Mouse (Mus musculus): Measurements from ENCODE around the gene Cacng1.

Cacng1 gene

DNA sequence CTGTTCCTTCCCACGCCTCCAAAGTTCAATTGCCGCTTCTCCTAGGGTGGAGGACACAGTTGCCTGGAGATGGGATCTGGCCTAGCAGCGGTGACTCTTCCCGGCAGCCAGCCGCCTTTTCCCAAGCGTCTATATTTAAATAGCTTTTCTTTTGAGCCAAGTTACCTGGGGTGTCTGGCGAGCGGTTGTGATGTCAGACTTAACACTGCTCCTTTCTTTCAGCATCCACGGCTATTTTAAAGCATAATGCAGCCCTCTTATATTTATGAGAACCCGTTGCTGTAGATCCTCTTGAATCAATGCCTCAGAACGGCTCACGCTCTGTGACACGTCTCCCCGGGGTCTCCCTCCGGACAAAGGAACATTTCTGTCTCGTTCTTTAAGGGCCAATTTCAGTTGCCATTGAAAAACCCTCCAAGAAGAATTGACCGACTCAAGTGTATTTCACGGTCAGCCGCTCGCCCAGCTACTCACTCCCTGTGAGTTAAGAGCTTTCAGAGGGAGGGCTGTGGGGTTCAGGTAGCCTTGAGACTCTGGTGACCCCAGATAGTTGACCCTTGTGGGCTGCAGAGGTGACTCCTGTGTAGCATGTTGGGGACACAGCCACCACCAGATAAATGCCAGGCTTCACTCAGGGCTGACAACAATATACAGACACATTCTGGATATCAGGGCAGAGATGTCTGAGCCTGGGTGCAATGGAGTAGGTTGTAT, 8.3 kb downstream of the Cacng1 start:
- DNase-seq (ENCODE audit: low spot score in 2 of 2): no peak

DNA sequence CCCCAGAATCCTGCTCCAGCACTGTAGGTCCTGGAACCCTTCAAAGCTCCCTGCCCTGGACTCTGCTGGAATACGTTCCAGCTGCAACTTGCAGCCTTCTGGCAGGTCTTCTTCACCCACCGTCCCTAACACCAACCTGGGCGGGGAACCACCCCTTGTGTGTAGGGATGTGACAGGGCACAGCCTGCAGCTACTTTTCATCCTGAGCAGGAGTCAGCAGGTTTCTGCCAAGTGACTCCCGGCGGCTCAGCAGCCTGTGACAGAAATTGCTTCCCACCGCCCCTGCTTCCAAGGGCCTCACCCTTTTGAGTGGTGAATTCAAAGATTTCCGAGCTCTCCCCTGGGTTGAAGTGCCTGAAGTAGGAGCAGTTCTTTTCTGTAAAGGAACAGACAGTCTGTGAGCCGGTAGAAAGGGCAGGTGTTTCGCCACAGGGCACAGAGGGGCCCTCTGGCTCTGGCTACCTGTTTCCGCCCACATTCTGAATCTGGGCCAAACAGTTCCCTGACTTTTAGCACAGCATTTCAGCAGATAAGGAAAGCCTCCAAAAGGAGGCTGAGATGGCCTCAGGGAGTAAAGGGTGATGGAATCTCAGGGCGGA, 10.7 kb downstream of the Cacng1 start:
- no peak for DNase-seq (ENCODE audit: low spot score in 2 of 2)

DNA sequence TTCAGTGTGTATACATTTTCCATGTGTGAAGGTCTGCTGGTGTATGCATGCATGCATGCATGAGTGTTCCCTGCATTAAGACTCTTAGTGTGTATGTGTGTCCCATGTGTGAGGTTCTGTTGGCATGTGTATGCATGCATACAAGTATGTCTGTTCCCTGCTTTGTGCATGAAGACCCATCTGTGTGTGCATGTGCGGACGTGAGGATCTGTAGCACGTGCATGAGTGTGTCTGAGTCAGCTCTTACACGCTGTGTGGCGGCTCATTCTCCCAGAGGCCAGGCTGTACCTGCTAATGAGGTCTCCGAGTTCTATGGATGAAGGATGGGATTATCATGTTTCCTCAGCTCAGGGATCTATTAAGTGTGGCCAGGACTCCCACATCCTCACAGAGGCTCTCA, 11.3 kb downstream of the Cacng1 start:
- no peak for DNase-seq (ENCODE audit: low spot score in 2 of 2)

DNA sequence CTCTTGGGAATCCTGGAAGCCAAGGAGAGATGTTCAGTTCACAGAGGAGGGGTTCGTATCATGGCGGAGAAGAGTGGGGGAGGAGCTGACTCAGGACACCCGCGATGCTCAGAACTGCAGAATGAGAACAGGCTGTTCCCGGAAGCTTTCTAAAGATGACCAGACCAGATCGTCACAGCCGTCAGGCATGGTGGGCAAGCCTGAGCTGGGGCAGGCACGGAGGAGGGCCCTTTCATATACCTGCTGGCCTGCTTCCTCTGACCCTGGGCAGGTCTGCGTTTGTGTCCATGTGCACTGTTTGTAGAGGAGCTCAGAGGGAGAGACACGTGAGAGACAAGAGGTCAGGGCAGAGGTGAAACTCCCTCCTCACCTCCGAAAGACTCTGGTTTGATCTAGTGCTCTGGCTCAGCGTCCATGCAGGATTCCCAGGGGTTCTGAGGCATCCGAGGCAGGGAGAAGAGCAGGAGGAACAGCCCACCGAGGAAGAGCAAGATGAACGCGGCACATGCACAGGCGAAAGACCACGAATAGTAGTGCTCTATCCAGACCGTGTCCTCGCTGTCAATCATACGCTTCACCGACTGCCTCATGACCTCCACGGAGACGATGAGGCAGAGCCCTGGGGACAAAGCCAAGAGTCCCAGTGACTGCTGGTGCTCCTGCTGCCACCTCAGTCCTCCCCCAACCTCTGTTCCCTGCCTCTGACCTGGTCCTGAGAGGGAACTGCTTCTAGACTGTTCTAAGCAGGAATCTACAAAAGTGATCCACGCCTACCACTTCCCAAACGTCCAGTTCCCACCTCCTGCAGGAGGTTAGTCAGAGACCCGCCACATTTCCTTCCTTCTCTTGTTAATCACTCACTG, 12.8 kb downstream of the Cacng1 start:
- no peak for DNase-seq (ENCODE audit: low spot score in 2 of 2)

DNA sequence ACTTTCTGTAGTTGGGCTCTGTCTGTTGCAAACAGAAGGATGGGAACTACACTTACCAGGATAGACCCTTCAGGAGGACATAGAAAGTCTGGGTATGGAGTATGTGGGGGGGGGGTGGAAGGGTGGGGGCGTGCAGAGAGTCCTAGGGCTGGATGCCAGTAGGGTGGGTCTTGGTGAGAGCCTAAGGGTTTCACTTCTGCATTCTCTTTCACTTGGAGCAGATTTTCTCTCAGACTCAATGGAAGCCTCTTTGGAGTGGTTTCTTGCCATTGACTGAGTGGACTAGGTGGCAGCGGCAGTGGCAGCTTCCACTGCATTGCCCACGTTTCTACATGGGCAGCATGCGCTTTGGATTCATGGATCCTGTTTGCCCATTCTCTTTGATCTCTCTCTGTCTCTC, 16.4 kb downstream of the Cacng1 start:
- DNase-seq (ENCODE audit: low spot score in 2 of 2): no peak

DNA sequence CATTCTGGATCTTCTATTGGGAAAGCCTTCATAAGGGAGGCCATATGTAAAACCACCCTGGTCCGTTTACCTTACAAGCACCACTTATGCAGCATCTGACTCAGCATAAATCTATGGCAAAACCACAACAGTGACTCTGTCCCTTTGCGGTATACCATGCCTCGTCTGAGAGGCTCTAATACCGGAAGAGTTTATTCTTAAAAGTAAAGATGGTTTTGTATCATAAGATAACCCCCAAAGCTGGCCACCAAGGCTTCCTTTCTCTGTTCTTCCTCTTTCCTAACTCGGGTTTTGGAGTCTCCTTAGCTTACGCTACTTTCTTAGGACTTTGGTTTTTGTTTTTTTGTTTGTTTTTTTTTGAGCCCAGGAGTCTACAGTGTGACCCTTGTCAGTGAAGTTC, 23.0 kb downstream of the Cacng1 start:
- DNase-seq (ENCODE audit: low spot score in 2 of 2): no peak

DNA sequence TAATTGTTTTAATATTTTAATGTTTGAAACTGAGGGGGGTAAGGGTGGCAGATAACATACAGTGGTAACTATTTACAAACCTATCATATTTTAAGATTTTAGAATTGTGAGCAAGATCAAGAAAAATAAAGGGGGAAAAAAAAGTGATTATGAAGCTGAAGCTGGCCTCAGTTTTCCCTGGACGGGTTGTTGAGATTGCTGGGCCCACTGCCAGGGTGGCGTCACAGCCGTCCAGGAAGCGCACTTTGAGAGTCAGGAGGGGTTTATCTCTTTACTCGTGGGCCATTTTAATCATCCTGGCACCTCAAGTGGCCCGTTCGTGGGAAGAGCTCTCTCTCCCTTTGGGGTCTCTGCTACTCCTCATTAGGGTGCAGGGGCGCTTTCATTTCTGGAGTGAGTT, 24.8 kb downstream of the Cacng1 start:
- no peak for DNase-seq (ENCODE audit: low spot score in 2 of 2)

GRCm38 (mm10) chr11:107688480-107688879, 27.8 kb downstream of the Cacng1 start:
- no peak for DNase-seq (ENCODE audit: low spot score in 2 of 2)

DNA sequence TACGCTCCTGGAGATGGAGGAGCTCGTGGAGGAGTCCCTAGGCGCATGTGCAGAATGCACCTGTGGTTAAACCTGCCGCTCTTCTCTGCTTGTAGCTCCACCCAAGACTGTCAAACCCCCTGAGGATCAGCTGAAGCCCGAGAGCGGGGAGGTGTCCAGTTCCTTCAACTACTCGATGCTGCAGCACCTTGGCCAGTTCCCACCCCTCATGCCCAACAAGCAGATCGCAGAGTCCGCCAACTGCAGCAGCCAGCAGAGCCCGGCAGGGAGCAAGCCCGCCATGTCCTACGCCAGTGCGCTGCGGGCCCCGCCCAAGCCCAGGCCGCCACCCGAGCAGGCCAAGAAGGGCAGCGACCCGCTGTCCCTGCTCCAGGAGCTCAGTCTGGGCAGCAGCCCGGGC, 30.0 kb downstream of the Cacng1 start:
- no peak for DNase-seq (ENCODE audit: low spot score in 2 of 2)

DNA sequence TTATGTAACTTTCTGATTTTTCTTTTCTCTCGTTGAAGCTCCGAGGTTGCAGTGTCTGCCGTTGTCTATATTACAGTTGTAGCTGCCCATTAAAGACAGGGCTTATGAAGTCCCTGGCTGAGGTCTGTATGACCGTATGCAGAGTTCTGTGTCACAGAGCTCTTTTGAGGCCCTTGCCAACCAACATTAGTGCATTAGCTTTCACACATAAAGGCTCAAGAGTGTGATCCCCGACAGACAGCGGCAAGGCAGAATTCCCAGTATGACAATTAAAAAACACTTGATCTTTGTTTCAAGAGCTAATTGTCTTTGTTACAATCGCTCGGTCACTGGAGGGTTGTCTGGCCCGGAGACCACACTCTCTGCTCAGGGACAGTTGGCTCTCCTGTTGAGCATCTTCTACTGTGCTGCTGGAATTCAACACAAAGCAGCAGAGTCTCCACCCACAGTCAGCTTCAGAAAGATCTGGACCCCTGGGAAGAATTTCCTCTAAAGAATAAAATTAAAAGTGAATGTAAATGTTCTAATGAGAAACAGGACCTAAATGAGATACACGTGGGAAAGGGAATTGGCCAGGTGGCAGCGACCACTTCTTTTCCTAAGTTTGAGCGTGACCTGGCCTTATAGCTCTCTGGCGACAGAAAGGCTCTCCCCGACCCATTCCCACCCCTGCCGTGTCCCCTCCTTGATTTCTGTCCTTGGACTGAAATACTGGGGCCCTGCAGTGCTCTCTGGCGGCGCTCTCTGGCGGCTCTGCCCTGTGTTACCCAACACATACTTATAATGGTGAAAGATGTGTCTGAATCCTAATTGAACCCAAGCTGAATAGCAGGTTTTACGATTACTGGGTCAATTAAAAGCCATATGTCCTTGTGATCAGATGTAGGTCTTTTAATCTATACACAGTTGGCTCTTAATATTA, 32.5 kb downstream of the Cacng1 start:
- no peak for DNase-seq (ENCODE audit: low spot score in 2 of 2)

- DNase-seq (ENCODE audit: low spot score in 2 of 2): no peak
Observed at GRCm38 (mm10) chr11:107682694-107683355, 33.5 kb downstream of the Cacng1 start.

DNA sequence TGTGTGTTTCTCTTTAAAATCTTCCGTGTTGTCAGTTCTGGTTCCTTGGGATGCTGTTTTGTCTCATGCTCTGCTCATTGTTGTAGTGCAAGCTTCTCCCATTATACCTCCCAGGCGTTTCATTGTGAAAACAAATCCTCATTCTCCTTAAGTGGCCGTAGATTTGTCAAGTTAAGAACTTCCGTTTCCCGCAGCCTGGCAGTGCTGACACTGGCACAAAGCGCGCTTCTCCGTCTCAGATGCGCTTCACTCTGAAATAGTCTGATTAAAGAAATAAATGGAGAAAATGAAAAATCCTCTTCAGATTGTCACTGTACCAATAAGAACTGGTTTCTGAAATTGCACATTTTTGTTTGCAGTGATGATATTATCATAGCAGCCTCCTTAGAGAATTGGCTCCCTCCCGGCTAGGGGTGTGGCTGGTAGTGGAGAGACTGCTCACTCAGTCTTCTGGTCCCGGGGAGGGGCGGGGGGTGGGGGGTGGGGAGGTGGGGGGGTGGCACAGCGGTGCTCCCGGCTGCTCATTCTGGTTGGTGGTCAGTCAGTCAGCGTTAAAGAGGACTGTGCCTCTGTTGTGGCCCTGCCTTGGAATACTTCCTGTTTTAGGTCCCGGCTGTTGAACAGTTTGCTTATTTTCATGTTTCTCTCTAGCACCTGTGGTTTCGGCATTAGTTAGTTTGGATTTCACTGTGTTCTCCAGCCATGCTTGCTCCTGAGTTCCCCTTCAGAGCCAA, 39.9 kb downstream of the Cacng1 start:
- DNase-seq (ENCODE audit: low spot score in 2 of 2): no peak

DNA sequence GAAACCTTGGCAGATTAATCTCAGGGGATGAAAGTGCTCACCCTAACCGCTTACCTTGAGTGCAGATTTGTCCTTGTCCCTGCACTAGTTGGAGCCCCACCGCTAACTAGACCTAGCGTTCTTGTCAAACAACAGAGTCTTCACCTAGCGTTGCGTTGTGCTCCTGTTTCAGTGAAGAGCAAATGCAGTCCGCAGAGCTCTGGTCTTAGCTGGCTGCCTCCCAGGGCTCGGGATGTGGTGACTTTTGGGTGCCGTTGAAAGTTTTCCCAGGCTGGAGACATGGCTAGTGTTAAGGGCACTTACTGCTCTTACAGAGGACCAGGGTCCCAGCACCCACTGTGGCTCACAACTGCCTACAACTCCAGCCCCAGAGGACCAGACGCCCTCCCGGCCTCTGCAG, 41.1 kb downstream of the Cacng1 start:
- no peak for DNase-seq (ENCODE audit: low spot score in 2 of 2)

GRCm38 (mm10) chr11:107674601-107675000, 41.7 kb downstream of the Cacng1 start:
- DNase-seq (ENCODE audit: low spot score in 2 of 2): no peak

- no peak for DNase-seq (ENCODE audit: low spot score in 2 of 2)
Observed at GRCm38 (mm10) chr11:107674006-107674405, 42.3 kb downstream of the Cacng1 start.

- no peak for DNase-seq (ENCODE audit: low spot score in 2 of 2)
Observed at GRCm38 (mm10) chr11:107668977-107669376, 47.3 kb downstream of the Cacng1 start.

- DNase-seq (ENCODE audit: low spot score in 2 of 2): no peak
Observed at GRCm38 (mm10) chr11:107668223-107668622, 48.1 kb downstream of the Cacng1 start.

- no peak for DNase-seq (ENCODE audit: low spot score in 2 of 2)
Observed at GRCm38 (mm10) chr11:107667542-107667941, 48.8 kb downstream of the Cacng1 start.

DNA sequence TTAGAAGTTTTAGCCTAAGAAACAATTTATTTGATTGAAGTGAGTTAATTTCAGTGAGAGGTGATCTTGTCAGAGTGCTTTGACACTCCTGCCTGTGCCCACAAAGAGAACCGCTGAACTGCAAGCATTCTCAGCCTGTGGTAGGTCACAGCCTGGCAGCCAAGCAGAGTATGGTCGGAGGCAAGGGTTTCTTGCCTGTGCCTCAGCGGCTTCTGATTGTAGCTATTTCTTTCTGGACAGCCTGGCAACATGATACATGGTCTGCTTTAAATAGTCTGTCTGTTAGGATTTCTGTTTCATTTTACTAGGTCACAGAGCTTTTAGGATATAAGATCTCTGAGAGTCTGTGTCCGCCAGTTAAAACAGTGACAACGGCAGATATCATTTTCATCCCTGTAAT, 53.7 kb downstream of the Cacng1 start:
- no peak for DNase-seq (ENCODE audit: low spot score in 2 of 2)

DNA sequence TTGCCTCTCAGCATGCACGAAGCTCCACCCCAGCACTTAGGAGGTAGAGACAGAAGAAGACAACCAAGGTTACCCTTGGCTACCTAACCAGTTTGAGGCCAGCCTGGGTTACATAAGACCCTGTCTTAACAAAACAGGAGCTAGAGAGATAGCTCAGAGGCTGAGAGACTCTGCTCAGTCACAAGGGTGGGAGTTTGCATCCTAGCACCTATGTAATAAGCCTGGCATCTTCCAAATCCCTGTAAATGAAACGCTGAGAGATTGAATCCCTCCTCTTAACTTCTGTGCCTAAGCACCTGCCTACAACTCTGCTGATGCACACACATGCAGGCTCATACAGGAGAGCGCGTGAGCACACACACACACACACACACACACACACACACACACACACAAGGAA, 55.9 kb downstream of the Cacng1 start:
- DNase-seq (ENCODE audit: low spot score in 2 of 2): no peak
